Mouse (Mus musculus): ENCODE measurements around the gene Plce1.

The Plce1 gene

DNA sequence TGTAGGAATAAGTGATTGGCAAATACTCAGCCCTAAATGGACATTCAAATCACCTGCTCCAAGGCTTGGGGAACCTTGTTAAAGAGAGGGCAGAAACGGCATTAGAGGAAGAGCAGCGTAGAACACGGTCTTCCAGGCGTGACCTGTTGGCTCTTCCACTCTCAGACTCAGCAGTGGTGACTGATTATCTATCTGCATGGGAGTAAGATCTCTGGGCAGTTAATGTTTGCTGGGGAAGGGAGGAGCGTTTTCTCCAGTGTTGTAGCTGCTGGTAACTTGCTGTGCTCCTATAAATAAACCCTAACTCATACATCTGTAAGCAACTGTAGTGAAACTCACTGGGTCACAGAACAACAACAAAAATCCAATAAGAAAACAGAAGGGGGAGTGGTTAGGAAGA is 108.6 kb downstream of the Plce1 start:
- no peak for DNase-seq (ENCODE audit: low spot score)

DNA sequence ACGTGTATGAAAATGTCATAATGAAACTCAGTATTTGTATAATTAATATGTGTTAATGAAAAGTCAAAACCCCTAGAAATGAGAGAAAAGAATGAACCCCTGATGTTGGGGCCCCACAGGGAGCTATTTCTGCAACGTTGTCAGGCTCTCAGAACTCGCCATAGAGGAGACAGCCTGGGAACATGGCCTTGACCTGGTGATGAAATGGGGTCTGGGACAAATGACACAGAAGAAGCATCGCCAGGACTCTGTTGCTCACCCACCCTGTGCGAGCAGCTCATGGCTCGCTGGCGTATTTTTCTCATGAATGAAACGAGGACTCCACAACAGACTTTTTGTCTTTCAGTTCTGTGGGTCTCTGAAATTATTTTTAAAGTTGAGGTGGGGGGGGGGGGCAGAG is 109.0 kb downstream of the Plce1 start:
- no peak for DNase-seq (ENCODE audit: low spot score)

DNA sequence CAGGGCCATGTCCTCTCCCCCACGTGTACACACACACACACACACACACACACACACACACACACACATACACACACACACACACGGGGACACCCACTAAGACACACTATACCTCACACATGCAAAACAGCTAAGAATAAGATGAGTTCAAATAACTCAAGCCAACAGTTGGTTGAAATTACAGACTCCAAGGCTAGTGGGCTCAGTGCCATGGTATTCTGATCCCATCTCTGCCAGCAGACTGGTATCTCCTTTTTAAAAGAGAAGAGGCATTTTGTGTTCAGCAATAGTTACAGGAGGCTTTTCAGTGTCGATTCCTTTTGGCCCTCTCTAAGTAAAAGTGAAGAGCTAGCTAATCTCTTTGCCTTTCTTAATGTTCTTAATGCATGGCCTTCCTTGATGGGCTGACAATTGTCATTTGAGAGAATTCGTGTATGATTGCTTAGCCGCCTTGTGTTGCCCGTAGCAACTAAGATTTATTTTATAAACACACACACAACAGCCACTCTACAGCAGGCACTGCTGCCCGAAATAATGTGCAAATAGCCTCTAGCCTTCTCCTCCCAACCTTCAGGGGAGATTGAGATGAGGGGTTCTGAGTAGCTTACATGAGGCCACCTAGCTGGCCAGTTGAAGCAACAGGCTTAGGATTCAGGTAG is 111.8 kb downstream of the Plce1 start:
- DNase-seq (ENCODE audit: low spot score): no peak

DNA sequence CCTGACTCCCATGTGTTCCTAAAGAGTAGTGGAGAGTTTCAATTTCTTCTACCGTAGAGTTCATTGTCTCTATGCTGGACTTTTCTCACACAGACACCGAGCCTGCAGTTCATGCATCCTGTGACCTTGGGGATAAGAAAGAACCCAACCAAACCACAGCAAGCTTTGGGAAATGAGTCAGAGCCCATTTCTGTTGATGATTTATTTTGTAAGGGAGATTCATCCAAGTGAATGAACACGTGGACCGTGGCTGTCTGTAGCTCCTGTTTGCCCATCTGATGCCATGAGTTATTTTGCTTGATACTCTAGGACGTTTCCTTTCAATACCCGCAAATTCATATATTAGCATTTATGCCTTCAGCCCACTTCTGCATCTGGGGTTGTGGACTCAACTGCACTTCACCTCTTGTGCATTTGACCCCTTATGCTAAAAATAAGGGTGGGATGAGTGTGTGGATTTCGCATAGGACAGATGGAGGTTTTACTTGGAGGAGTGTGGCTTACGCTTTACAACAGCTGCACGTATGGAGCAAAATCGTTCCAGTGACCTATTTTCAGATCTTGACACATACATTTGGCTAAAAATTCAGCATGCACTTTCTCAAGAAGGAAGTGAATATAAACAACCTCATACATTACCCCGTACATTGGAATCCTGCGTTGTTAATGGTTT is 112.5 kb downstream of the Plce1 start:
- DNase-seq (ENCODE audit: low spot score): no peak

DNA sequence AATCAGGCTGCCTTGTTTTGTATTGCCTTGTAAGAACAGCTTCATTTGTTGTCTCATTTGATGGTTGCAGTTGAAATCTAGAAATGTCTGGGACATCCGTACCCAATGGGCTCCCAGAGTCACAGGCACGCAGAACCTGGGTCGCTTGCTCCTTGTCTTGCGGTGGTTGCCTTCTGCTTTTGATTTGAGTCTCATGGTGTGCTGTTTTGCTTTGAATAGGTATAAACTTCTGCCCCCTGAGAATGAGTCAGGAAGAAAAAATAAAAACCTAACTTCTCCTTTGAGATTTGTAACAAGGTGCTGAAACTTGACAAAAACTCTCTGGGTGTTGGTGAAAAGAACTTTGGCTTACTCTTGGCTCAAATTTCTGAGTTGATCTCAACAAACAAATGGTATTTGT is 115.2 kb downstream of the Plce1 start:
- DNase-seq (ENCODE audit: low spot score): no peak

DNA sequence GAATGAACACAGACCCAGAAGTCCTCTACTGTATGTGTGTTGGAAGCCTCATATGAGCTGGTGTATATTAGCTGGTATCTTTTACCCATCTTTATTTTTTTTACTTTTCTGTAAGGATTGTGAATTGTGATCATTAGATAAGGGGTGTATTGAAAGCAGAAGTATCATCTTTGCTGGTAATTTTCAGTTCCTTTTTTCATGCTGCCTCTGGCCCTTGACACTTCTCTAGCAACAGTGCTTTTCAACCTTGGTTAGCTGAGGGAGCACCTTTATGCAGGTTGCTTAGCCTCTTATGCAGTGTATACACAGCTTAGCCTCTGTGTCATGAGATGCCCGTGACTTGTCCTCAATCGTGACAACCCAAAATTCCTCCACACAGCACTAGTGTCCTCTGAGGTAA is 116.5 kb downstream of the Plce1 start:
- no peak for DNase-seq (ENCODE audit: low spot score)

DNA sequence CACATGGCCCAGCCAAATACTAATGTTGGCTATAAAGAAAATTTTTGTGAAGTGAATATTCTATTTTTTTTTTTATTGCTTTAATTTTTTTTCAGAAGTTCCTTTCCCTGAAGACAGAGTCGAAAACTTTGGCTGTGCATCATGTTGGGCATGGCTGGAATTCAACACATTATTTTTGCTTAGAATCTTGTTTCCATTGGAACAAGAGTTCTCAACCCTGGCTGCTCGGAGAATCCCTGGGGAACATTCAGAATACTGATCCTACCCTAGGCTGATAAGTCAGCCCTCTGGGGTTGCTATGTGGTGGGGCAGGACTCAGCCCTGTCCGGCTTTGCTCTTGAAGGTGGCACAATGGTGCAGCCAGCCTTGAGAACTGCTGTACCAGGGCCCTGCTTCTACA is 118.1 kb downstream of the Plce1 start:
- DNase-seq (ENCODE audit: low spot score): no peak

DNA sequence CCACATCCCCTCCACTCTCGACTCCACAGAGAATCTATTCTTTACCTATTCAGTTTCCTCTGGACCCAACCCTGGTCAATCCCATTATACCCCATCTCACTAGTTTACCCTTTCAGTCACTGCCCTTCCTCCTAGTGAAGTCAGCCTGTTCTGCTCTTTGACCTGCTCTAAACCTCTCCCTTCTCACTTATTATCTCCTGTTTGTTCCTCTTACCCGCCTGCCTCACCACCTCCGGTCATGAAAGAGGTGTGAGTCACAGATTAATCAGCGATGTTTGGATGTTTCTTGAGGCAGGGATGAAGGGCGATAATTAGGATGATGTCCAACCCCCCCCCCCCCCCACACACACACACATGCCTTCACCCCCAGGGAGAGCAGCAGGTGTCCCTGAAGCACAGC is 120.2 kb downstream of the Plce1 start:
- DNase-seq (ENCODE audit: low spot score): no peak

DNA sequence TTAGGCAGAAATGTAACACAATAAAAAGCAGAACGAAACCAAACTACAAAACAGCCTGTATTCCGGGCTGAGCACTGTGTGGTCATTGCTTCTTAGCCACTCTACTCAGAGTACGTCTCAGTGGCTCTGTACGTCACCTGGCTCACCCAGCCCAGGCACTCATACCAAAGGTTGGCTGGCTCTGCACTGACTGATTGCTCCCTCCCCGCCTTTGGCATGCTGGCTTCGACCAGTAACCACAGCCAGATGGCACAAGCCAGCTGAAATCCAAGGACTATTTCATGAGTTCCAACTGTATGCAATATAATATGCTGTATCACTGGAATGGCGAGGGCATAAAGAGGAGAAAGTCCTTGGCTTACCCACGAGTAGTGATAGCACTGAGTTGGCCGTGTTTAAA is 121.9 kb downstream of the Plce1 start:
- no peak for DNase-seq (ENCODE audit: low spot score)

DNA sequence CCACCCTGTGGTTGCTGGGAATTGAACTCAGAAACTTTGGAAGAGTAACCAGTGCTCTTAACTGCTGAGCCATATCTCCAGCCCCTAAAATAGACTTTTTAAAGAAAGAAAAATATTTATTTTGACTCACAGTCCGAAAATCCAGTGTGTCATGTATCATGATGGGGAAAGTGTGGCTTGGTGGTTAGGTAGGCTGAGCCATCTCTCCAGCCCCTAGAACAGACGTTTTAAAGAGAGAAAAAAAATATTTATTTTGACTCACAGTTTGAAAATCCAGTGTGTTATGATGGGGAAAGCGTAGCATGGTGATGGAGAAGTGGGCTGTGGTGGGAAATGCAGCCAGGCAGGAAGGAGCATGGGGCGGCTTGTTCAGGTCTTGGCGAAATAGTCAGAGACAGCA is 126.3 kb downstream of the Plce1 start:
- no peak for DNase-seq (ENCODE audit: low spot score)

DNA sequence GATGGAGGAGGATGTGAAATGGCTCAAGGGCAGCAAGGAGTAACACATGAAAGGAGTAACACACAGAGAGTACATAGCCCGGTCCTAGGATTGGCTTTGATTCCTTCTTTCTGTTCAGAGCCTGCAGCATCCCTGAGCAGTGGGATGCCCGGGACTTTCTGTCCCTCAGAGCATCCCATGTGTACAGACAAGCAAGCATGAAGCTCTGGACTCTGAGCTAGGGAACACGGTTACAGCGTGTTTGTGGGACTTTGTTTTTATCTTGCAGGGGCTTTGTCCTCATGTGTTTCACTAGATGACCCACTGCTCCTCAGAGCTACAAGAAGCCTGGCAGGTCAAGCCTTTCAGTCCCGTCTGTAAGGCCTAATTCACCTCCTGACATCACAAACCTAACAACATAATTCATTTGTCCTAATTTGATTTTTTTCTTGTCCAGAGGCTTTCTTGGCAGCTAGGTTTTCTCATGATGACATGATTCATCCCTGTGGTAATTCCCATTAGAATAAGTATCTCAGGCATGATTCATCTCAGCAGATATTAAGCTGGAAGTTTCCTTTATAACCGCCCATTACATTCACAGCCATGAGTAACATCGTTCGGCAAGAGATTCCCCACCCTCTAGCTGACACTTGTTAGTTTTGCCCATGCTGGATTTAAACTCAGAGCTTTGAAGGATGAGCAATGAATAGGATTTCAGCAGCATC is 128.2 kb downstream of the Plce1 start:
- no peak for DNase-seq (ENCODE audit: low spot score)

DNA sequence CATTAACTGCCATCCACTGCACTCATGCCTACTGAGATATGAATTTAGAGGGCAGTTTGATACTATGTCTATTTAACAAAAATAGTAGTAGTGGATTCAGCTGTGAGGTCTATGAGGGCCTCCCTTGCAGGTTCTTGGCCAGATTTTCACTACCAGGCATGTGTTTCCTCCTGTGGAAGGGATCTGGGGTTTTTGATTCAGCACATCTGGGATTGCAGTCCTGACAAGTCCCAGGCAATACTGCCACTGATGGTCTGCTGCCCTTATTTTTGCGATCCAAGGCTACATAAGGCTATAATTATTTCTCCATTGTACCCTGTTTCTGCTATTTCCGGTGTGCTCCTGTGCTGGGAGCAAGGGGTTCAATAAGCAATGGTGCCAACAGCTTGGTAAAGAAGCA is 129.4 kb downstream of the Plce1 start:
- DNase-seq (ENCODE audit: low spot score): no peak

DNA sequence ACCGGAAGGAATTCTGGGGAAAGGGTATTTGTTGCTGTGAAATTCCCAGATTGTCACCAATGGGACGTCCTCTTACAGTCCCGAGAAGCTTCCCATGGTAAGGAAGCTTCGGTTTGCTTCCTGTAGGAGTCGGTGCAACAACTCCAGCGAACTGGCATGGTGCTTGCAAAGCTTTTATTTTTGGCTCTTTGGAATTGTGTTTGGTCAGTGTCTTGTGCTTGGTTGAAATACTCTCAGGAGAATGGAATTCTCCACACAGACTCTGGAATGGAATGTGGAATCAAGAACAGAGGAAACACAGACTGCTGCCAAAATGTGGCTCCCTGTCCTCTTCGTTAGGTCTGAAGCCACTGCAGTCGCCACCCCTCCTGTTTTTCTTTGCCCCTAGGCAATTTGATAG is 129.9 kb downstream of the Plce1 start:
- DNase-seq (ENCODE audit: low spot score): no peak

DNA sequence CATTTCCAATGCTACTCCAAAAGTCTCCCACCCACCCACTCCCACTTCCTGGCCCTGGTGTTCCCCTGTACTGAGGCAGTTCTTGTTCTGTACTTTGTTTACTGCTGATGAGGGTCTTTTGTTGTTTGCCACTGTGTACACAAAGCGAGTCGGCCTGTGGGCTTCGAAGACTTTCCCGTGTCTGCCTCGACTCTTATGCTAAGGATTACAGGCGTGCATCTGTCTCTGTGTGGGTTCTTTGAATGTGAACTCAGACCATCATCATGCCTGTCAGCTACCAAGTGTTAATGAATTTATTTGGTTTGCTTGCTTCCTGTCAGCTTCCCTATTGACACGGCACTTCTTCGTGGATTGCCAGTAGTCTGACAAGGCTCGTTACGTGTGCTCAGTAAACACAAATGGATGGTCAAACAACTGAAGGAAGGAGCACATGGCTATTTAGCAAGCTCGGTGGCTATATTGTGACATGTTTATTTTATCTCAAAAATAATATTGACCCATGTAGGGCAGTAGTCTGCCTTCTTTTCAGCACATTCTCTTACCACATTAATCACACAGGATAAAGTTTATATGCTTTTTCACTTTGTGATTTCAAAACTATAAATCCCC is 133.3 kb downstream of the Plce1 start:
- no peak for DNase-seq (ENCODE audit: low spot score)

DNA sequence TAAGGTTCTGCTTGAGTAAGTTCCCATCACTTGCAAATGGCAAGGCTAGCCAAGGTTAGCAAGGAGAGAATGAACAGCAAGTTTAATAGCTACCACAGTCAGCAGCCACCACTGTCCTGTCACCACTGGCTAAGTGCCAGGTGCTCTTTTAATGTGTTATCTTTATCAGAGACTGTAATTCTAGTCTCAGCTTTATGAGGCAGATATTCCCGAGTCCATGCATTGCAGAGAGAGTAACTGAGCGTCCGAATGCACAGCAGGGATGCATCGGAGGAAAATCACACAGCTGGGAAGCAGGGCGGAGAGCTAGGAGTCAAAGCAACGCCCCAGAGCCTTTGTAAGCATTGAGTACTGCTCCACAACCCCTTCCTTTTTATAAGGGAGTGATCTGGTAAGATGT is 134.4 kb downstream of the Plce1 start:
- no peak for DNase-seq (ENCODE audit: low spot score)

DNA sequence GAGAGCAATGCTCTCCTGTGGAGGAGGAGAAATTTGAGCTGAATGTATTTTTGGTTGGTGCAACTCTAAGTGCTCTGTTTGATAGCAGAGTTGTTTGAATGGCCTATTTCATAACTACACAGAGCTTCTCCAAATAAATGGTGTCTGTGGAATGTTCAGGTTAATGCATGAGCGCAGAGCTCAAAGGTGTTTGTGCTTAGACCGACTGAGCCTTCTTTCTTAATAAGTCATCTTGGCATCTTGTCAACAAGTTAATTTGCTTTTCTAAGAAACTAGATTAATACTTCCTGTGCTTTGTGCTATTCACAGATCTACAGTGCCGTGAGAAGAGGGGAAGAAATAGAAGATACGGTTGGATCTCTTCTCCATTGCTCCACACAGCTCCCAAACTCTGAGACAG is 139.2 kb downstream of the Plce1 start:
- DNase-seq (ENCODE audit: low spot score): no peak

DNA sequence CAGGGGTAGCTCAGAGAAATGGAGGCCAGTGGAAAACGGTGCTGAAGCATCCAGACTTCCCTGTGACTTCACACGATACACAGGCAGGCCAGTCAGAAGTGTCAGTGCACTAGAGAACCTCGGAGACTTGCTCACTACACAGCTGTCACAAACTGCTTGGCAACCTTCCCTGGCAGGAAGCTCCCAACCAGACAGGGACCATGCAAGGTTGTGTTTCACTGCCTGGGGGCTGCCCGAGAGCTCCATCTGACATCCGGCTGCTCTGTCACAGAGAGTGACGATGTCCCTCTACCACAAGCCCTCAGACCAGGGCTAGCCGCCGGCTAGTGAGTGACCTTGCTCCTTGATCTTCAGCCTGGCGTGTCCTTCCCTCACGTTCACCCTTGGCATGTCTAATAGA is 140.6 kb downstream of the Plce1 start:
- no peak for DNase-seq (ENCODE audit: low spot score)

DNA sequence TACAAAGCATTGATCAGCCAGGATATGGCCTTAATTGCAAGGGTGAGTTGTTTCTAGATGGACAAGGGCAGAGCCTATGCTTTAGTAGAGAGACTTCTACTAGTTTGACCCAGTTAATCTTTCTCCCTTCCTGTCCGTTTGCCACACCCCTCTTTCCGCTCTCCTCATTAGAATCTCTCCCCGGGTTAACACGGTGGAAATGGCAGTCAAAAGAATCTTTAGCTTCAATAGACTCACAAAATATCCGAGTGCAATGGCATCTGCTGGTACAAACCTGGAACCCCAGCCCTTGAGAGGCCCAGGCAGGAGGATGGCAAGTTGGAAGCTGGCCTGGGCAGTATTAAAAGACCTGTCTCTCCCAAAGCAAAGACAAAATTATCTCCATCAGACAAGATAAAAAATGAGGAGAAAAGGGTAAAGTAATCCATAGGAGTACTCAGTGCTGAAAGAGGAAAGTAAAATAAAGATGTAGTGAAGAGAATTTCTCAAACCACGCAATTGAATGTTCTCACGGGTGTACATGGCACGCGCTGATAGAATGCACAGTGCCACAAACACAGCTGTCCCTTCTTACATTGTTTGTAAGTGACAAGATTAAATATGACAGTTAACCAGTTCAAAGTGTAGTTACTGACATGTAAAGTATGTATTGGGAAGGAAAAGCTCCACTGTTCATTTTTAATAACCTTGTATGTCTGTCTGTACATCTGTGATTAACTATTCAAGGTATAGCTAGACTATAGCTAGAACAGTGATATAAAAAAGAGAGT is 145.5 kb downstream of the Plce1 start:
- no peak for DNase-seq (ENCODE audit: low spot score)

DNA sequence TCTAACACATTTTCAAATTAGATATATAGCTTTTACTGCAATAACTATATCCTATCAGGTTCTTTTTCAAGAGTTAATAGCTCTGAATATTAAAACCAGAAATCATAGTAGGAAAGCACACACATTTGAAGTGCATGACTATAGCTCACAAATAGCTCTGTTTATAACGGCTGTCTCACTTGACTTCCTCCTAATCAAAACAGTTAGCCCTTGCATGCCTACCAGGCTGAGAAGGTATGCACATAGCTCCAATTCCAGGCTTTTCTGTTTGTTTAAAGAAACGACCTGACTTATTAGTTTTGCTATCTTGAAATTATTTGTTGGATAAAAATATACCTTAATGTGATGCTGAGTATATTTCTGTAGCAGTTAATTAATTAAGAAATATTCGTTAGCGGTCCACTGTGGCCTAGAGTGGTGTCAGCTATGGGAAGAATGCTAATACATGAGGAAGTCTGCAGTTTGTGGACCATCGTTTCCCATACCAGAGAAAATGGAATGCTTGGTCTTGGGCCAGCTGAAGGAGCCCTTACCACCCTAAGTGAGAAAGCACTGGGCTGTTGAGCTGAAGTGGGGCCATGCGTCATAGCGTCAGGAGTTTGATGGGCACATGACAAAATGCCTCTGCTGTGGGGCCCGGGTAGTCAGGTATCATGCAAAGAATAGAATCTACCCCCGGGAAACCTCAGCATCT is 146.3 kb downstream of the Plce1 start:
- DNase-seq (ENCODE audit: low spot score): no peak

DNA sequence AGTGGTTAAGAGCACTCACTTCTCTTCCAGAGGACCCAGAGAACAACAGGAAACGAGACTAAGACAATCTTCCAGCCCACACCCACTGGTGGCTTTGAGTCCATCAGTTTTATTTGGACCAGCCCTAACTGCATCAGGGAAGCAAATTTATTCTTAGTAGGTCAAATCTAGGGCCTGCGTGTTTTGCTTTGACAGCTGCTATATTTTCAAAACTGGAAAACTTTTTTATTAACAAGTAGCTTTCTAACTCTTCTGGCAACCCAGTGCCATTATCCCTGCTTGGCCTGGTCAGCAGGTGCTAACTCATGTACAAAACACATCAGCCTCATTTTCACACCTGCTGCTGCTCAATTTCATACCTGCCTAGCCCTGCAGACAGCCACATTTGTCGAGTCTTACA is 151.3 kb downstream of the Plce1 start:
- DNase-seq (ENCODE audit: low spot score): no peak

DNA sequence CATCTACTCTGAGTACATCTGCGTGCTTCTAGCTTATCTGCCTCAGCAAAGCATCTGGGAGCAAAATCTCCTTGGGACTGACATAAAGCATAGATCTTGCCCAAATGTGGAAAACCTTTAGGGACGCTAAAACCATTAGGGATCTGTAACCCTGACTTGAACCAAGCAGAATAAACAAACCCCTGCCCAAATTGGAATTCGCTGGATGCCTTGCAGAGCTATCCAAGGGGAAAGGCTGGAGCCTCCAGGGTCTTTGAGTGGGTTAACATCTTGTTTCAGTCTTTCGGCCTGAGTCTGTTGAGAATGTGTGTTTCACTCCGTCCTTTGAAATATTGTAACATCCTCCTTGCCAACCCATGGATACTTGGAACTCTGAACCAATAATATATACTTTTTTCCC is 152.4 kb downstream of the Plce1 start:
- no peak for DNase-seq (ENCODE audit: low spot score)

DNA sequence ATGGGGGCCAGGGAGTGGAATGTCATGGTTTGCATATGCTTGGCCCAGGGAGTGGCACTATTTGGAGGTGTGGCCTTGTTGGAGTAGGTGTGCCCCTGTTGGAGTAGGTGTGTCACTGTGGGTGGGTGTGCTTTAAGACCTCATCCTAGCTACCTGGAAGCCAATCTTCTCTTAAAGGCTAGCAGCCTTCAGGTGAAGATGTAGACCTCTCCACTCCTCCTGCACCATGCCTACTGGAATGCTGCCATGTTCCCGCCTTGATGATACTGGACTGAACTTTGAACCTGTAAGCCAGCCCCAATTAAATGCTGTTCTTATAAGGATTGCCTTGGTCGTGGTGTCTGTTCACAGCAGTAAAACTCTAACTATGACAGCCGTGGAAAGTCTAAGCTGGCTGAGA is 158.1 kb downstream of the Plce1 start:
- DNase-seq (ENCODE audit: low spot score): no peak
